Mouse (Mus musculus): ENCODE measurements at regions not wholly inside any gene's neighbourhood (a gene's known extent, or its start where the extent isn't known, plus 50 kb on each side); places are given as distances from the start of the nearest gene placed in this dataset.

GRCm38 (mm10) chr9:25426941-25427340 lies 54.4 kb upstream of the Eepd1 start:
- 53% methylated on average over 1 of the region's 1 CpGs for WGBS (ENCODE audit: insufficient replicate concordance)

DNA sequence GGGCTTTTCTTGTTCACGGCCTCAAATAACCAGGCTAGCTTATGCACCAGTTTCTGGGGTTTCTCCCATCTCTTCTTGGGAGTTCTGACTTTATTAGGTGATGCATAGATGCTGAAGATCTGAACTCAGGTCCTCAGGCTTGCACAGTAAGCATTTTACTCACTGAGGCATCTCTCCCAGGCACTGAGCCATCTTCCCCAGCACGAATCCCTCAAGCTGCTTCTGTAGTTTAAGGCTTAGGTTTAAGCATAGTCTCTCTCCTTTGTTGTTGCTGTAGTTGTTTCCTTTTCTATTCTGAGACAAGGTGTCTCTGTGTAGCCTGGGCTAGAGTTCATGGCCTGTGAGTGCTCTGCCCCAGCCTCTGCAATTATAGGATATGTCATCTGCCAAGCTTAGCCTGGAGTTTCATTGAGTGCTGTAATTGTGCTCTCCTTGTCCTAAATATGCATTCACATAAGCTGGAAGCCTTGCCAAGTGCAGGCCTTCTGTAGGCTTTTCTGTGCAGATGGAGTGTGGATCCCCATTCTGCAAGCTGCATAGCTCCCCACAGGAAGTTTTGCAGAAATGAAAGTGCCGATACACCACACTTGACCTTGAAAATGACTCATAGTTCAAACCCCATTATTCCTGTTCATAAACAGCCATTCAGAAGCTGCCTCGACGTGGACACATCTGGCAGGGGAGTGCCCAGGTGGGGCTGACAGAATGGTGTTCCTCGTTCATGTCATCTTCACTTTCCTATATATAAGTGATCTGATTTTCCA lies 51.7 kb upstream of the Eepd1 start:
- no peaks in the 10 kb centered on the region for H3K27me3 ChIP-seq (replicated peaks)
- H3K4me2 ChIP-seq = no peak overlapping the region
- no peak for ATAC-seq
- H3K4me1 ChIP-seq = no peaks in the 10 kb centered on the region
- 47% methylated on average over 6 of the region's 6 CpGs for WGBS (ENCODE audit: insufficient replicate concordance)
- no peak overlapping the region for H3K9ac ChIP-seq
- H3K36me3 ChIP-seq = no peaks in the 10 kb centered on the region
- no peak overlapping the region for H3K4me3 ChIP-seq
- H3K27ac ChIP-seq = no peak overlapping the region
- no peaks in the 10 kb centered on the region for H3K9me3 ChIP-seq (replicated peaks)

More at GRCm38 (mm10) chr9:25426941-25427340, 54.4 kb upstream of the Eepd1 start:
- Histone ChIP-seq H3K36me3 (no peaks in the 10 kb centered on the region), H3K27me3 (replicated peaks) (no peaks in the 10 kb centered on the region), H3K27ac (no peak overlapping the region), H3K4me3 (no peak overlapping the region), H3K9me3 (replicated peaks) (no peaks in the 10 kb centered on the region), H3K9ac (no peak overlapping the region), H3K4me1 (no peaks in the 10 kb centered on the region), H3K4me2 (no peak overlapping the region)
- ATAC-seq = no peak
